Mouse (Mus musculus) lung, postnatal 25 days (tissue): Measurements from ENCODE around the gene Izumo1r.
"Not testable (repeated sequence)": the region's sequence is repeated elsewhere in the genome, so short reads cannot be mapped to it uniquely, and the experiment has no call there.

Source experiments
- DNase-seq: peaks from one replicate; pipeline ENCODE4 v3.0.0; 2022; ENCODE audit warnings: low spot score

The Izumo1r gene

GRCm38 (mm10) chr9:14904741-14905475 is 1.2 kb upstream of the Izumo1r start:
- no peak for DNase-seq

GRCm38 (mm10) chr9:14903006-14903405 is 743 bp downstream of the Izumo1r start:
- no peak for DNase-seq

- DNase-seq, result no peak
These were observed 1.3 kb downstream of the Izumo1r start for GRCm38 (mm10) chr9:14902416-14902815.

- no peak for DNase-seq
These were observed 2.0 kb downstream of the Izumo1r start for GRCm38 (mm10) chr9:14901757-14902156.

- no peak for DNase-seq
These were observed 6.6 kb downstream of the Izumo1r start for GRCm38 (mm10) chr9:14897102-14897501.

GRCm38 (mm10) chr9:14895237-14895835 is 8.4 kb downstream of the Izumo1r start:
- no peak for DNase-seq

- DNase-seq, result no peak
These were observed 9.1 kb downstream of the Izumo1r start for GRCm38 (mm10) chr9:14894628-14895027.

GRCm38 (mm10) chr9:14893388-14893787 is 10.4 kb downstream of the Izumo1r start:
- no peak for DNase-seq

GRCm38 (mm10) chr9:14891891-14892290 is 11.9 kb downstream of the Izumo1r start:
- no peak for DNase-seq

GRCm38 (mm10) chr9:14890699-14891098 is 13.1 kb downstream of the Izumo1r start:
- DNase-seq, result no peak

GRCm38 (mm10) chr9:14888671-14889070 is 15.1 kb downstream of the Izumo1r start:
- no peak for DNase-seq

GRCm38 (mm10) chr9:14887787-14888382 is 15.9 kb downstream of the Izumo1r start:
- DNase-seq, result no peak

- DNase-seq, result no peak
These were observed 17.8 kb downstream of the Izumo1r start for GRCm38 (mm10) chr9:14885954-14886353.

- no peak for DNase-seq
These were observed 18.6 kb downstream of the Izumo1r start for GRCm38 (mm10) chr9:14885151-14885550.

- peak; percentile 16 for DNase-seq
These were observed 19.1 kb downstream of the Izumo1r start for GRCm38 (mm10) chr9:14884641-14885040.

GRCm38 (mm10) chr9:14876566-14876965 is 27.2 kb downstream of the Izumo1r start:
- DNase-seq, result not testable (repeated sequence)

- peak; percentile 30 for DNase-seq
These were observed 27.8 kb downstream of the Izumo1r start for GRCm38 (mm10) chr9:14875743-14876507.

GRCm38 (mm10) chr9:14872181-14872930 is 31.4 kb downstream of the Izumo1r start:
- no peak for DNase-seq

GRCm38 (mm10) chr9:14871536-14871935 is 32.2 kb downstream of the Izumo1r start:
- DNase-seq, result no peak

GRCm38 (mm10) chr9:14870802-14871201 is 32.9 kb downstream of the Izumo1r start:
- DNase-seq, result no peak

GRCm38 (mm10) chr9:14870377-14870776 is 33.4 kb downstream of the Izumo1r start:
- no peak for DNase-seq

- no peak for DNase-seq
These were observed 35.4 kb downstream of the Izumo1r start for GRCm38 (mm10) chr9:14868326-14868725.
